Mouse (Mus musculus): ENCODE data around the gene Agbl2.

DNA sequence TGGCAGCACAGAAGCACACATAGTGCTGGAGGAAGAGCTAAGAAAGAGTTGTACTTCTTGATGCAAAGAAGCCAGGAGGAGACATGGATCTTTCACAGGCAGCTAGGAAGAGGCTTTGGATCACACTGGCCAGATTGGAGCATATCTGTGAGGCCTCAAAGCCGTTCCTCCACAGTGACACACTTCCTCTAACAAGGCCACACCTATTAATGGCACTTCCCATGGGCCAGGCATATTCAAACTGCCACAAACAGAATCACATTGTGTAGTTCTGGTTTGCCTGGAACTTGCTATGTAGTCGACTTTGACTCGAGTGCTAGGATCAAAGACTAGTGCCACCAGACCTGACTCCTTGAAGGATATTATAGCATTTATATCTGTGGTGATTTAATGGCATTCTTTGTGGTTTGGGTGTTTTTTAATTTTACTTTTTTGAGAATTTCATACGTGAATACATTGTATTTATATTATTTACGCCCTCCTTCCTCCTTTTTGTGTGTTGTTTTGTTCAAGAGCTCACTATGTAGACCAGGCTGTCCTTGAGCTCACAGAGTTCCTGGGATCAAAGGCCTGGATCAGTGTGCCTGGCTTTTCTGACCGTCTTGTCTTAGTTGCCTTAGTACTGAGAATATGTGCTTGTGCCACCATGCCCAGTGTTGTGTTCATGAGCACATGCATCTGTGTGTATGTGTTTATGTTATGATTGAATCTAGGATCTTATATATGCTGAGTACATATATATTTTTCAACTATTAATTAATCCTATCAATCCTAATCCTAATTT is 32.7 kb upstream of the Agbl2 start:
- TF ChIP-seq CTCF (IDR thresholded peaks at IDR 0.05; ENCODE audit: low read depth) (no peak), EP300 (optimal IDR thresholded peaks at IDR 0.05) (no peak)

Data from stomach, postnatal 0 days (tissue).